Mouse (Mus musculus) adrenal gland, postnatal 36 days (tissue): ENCODE results near the gene Kcnmb1. TPM values are rescaled to one million over a fixed set of nuclear protein-coding genes. Genes with fewer than 3 reads are reported as not detected.

Experiments used
- DNase-seq, 2 experiments: peaks; one replicate each; pipeline ENCODE4 v3.0.0; 2021; ENCODE audit warnings: mixed read lengths in 1 of 2
- total RNA-seq, 2 experiments: library from RNA; stranded (reverse); gene quantifications; 2 replicates each; pipeline ENCODE4 v1.2.3; 2021

Gene Kcnmb1
- total RNA-seq, 2 experiments from 2014 or later, result 0.13 TPM

DNA sequence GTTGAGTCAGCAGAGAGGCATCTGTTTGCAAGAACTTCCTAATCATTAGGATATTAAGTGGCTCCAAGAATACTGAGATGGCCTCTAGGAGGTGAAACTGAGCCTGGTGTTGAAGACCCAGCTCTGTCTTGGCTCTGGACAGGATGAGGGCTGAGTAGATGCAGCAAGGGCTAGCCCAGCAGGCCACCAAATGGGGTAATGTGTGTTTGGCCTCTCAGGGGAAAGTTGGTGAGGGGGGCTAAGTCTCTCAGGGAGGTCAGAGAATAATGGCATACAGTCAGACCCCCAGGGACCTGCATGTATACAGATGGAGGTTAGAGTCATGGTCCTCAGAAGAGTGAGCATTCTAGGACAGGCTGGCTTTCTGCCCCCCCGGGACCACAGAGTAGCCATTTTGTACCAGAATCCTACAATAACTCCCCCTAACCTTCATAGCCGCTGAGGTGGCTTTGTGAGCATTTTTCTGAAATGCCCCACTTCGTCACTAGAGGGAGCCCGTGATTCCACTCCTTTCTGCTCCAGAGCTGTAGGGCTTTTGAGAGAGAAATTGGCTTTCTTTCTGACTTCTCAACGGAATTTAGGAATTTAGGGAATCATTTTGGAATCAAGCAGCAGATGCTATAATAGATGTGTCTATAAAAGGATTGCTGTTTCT, 39.3 kb downstream of the Kcnmb1 start:
- DNase-seq, result peak; percentile 44 to 58

DNA sequence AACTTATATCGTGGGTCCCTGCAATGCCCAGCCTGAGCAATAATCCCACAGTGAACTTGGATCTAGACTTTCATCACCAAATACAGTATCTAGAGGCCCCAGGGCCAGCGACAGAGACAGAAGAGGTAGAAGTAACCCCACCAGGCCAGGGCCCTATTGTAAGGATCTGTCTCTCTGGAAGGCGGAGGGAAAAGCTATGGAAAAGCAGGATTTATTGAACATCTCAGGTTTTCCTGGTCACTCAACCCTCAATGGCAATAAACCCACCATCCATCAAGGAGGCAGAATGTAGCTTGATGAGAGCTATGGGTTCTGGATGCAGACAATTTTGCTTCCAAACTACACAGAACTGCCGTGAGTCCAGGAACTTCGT, 39.8 kb downstream of the Kcnmb1 start:
- DNase-seq, result no peak

DNA sequence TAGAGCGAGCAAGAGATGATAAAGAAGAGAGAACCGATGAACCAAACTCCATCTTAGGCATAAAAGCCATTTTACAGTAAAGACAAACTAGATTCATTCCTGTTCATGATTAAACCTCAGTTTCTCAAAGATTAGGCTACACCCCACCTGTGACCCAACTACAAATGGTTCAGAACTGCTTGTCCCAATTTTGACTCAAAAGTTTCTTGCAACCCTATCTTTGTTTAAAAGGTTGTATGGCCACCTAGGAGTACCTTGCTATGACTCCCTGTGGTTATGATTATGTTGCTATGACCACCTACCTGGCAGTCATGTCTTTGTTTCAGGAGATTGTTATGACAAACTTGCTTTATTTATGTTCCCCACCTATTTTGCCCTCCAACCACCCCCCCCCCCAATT, 44.8 kb downstream of the Kcnmb1 start:
- no peak for DNase-seq

DNA sequence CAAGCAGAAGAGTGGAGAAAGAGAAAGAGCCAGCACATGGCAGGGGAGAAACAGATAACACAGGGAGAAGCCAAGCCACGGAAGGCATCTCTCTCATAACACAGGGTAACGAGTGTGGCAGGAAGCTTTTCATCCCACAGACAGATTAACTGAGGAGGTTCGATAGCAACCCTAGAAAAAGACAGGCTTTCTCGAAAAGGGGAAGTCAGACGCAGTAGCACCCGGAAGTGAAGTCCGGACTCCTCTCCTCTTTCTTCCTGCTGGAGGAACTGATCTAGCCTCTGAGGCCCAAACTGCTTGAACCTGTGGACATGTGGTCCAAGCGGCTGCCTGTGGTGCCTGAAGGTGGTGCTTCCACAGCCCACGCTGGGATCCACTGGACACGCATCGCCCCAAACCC, 45.4 kb downstream of the Kcnmb1 start:
- peak in 1 of 2 experiments; percentile 13 for DNase-seq

DNA sequence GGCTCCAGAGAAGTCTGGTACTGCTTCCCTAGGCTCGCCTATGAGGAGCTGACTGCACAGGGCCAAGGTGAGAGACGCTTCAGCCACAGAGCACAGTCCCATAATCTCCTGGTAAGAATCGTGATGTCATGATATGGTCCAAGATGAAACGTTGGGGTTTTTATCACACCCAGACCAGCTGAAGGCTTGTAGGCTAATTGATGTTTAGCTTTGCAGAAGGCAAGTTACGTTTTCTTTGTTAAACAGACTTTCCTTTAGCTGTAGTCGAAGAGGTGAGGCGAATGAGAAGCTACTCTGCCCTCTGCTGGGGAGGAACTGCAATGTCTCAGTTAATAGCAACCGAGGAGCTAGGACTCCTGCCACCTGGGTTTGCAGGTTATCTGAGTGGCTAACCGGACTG, 45.9 kb downstream of the Kcnmb1 start:
- DNase-seq, result peak; percentile 28 to 53

DNA sequence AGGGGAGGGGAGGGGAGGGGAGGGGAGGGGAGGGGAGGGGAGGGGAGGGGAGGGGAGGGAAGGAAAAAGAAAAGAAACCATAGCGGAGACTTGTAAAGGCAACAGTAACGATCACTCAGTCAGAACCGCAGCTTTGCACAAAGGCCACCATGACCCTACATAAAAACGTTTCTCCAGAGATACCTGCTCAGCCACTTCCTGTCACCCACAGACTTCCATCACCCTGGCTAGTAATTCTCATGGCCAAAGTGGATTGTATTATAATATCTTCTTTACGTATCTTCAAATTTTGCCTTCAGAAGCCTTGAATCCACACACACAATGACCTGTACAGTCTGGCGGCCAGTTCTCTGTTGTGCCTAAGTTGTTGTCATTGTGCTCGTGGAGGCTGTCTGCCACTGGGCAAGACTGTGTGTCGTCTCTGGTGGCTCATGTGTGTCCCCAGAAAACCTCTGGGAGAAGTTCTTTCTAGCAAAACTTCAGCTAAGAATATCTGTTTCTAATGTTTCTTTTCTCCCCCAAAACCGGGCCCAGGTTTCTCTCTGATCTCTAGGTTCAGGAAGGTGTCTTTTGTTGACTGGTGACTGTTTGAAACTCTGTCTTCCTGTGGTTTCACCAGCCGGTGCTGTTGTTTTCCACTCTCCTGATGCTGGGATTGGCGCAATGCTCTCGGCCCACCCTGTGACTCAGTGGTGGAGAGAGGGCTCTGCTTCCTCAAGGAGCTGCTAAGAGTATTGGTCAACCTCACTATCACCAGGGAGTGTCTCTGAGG, 46.7 kb downstream of the Kcnmb1 start:
- DNase-seq, result no peak

DNA sequence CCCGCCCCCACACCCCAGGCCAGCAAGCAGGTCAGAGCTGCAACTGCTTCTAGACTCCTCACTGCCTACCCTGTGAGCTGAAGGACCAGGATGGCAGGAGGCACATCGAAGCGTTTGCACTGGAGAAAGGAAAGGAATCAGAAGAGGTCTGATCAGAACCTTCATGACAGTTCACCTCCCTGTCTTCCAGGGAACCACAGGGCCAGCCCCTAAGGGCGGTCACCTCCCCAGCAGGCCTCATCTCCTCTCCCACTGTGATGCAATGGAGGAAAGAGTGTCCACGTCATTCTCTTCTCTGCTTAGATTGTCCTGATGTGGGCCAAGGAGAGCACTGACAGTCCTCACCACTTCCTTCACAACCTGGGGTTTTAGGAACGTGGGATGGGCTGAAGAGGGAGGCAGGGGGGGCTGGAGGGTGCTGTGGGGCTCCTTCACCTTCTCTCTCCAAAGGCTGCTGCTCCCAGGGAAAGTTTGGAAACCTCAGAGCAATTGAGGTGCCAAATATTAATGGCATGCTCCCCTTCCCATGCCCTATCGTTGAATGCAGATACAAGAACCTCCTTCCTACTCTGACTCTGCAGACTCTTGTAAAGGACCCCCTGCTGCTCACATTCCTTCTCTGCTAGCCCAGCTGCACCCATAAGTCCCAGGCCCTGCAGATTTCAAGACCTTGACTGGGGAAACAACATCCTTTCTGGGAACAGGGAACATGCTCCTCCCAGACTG, 47.5 kb downstream of the Kcnmb1 start:
- DNase-seq, result no peak

DNA sequence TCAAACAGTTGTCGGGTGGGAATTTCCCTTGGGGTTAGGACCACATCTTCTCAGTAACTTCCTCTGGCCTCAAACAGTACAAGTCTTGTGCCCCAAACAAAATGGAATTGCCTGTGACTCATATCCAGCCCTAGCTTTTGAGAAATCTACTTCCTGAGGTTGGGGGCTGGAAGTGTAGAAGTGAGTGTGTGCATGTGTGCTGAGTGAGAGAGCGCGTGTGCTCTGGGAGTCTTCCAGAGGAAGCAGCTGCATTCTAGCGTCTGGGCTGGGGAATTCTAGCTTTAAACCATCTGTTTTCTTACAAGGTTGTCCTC, 48.0 kb downstream of the Kcnmb1 start:
- no peak for DNase-seq

DNA sequence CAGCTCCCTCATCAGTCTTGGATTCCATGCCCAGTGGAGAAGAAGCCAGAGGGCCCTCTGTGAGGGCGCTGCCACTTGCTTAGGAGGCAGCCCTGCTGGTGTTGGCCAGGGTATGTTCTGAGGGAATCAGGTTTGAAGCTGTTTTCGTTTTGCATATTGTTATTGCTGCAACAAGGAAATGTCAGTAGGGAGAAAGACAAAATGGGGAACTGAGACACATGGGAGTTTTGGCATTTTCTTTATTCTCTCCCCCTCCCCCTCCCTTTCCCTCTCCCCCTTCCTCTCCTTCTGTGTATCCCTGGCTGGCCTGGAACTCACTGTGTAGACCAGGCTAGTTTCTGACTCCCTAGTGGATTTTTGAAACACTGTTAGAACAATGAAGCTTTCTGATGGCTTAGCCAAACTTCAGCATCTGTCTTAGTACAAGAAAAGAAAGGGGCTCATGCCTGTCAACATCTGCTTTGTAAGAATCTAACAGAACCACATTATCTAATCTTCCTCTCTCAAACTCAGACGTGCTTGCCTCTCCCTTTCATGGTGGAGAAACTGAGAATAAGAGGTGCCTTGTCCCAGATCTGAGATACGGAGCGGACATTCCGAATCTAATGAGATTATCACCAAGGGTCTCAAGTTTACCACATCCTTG, 49.3 kb downstream of the Kcnmb1 start:
- no peak for DNase-seq

Other genes with a start within 250 kb of the Kcnmb1 start
- 1 to 10 TPM; 2.2 to 3.5 TPM for gene Kcnip1, start 30.1 kb downstream of the Kcnmb1 start, total RNA-seq
- 1 to 10 TPM; 2.2 to 2.5 TPM for gene Lcp2, start 83.9 kb downstream of the Kcnmb1 start, total RNA-seq
- not detected for gene 4930469K13Rik, start 135.5 kb downstream of the Kcnmb1 start, total RNA-seq
- gene Foxi1, start 245.1 kb downstream of the Kcnmb1 start, total RNA-seq, result not detected